Mouse (Mus musculus) heart, embryonic 11.5 days (tissue): ENCODE results near the gene Fkbp5. TPM values are rescaled to one million over a fixed set of nuclear protein-coding genes. Genes with fewer than 3 reads are reported as not detected.
A peak's percentile ranks its signal among the peaks of the same experiment; 100 is the strongest.
"Not testable (repeated sequence)": the region's sequence is repeated elsewhere in the genome, so short reads cannot be mapped to it uniquely, and the experiment has no call there.

ENCODE experiments used
- ATAC-seq: fragments of 200-750 bp; cut with Nextera tagmentation; replicated peaks from 2 replicates; pipeline ENCODE4 v1.8.0; 2017; ENCODE audit warnings: moderate library complexity; ENCODE audit not compliant: insufficient number of reproducible peaks, low FRiP score, low TSS enrichment
- H3K27ac ChIP-seq: fragments of 300-500 bp; sonication (generic); 2 replicates; pipeline ENCODE4 v1.5.1; 2014; ENCODE audit warnings: mild to moderate bottlenecking, low read depth, low read length
- H3K27me3 ChIP-seq: fragments of 300-500 bp; sonication (generic); 2 replicates; pipeline ENCODE4 v1.6.1; 2014; ENCODE audit warnings: mild to moderate bottlenecking, low read length, mixed read lengths; ENCODE audit not compliant: control insufficient read depth, insufficient read depth
- H3K36me3 ChIP-seq: fragments of 300-500 bp; sonication (generic); 2 replicates; pipeline ENCODE4 v1.6.1; 2014; ENCODE audit warnings: mild to moderate bottlenecking, low read length, moderate library complexity, mixed read lengths; ENCODE audit not compliant: control insufficient read depth, insufficient read depth
- H3K4me1 ChIP-seq: fragments of 300-500 bp; sonication (generic); 2 replicates; pipeline ENCODE4 v1.6.1; 2014; ENCODE audit warnings: low read length; ENCODE audit not compliant: control insufficient read depth, insufficient read depth
- H3K4me2 ChIP-seq: fragments of 300-500 bp; sonication (generic); 2 replicates; pipeline ENCODE4 v1.6.1; 2014; ENCODE audit warnings: mild to moderate bottlenecking, moderate library complexity
- H3K4me3 ChIP-seq: fragments of 300-500 bp; sonication (generic); 2 replicates; pipeline ENCODE4 v1.5.1; 2014; ENCODE audit warnings: low read depth, low read length
- H3K9ac ChIP-seq: fragments of 300-500 bp; sonication (generic); 2 replicates; pipeline ENCODE4 v1.6.1; 2014; ENCODE audit warnings: mild to moderate bottlenecking, low read depth, low read length, moderate library complexity
- H3K9me3 ChIP-seq: fragments of 300-500 bp; sonication (generic); replicated peaks from 2 replicates; pipeline ENCODE4 v1.6.1; 2016; ENCODE audit warnings: low read length; ENCODE audit not compliant: control insufficient read depth
- WGBS: fragments of 180-500 bp; shearing (Covaris S2); extraction: QIAGEN DNeasy Blood & Tissue Kit; methylation state at CpG from one replicate; pipeline ENCODE4 v1.1.7; 2014; ENCODE audit not compliant: insufficient replicate concordance; 5-methylcytosine and 5-hydroxymethylcytosine counted together
- polyA plus RNA-seq: library from polyadenylated mRNA; unstranded; fragments of >200 nt; fragmentation: Nextera tagmentation; extraction: Ambion mirVana; gene quantifications from 2 replicates; pipeline ENCODE4 v1.2.1, GENCODE M21; 2014

Fkbp5 gene
- polyA plus RNA-seq, 1 experiment from 2014 or later, result 5.8 TPM

GRCm38 (mm10) chr17:28369056-28369455 lies 148.3 kb downstream of the Fkbp5 start:
- no peaks in the 10 kb centered on the region for H3K9me3 ChIP-seq
- H3K27me3 ChIP-seq, result peaks cover 24% of the 10 kb centered on the region
- 59% methylated on average over 5 of the region's 5 CpGs for WGBS
- H3K4me3 ChIP-seq, result no peak overlapping the region
- no peak overlapping the region for H3K9ac ChIP-seq
- no peak overlapping the region for H3K27ac ChIP-seq
- no peaks in the 10 kb centered on the region for H3K36me3 ChIP-seq
- peaks cover 9% of the 10 kb centered on the region for H3K4me1 ChIP-seq
- ATAC-seq, result 0 out of 2 replicates have a peak, but pooled peaks have one; percentile 18
- no peak overlapping the region for H3K4me2 ChIP-seq

- Histone ChIP-seq H3K27me3 (peaks cover 25% of the 10 kb centered on the region), H3K9ac (no peak overlapping the region), H3K36me3 (no peaks in the 10 kb centered on the region), H3K4me3 (no peak overlapping the region), H3K4me2 (0 out of 2 replicates have a peak overlapping the region, but pooled peaks have one; percentile 10), H3K9me3 (no peaks in the 10 kb centered on the region), H3K4me1 (peaks cover 15% of the 10 kb centered on the region), H3K27ac (no peak overlapping the region)
- 5% methylated on average over 13 of the region's 13 CpGs for WGBS
- ATAC-seq, result no peak
Measured at GRCm38 (mm10) chr17:28368449-28368848, 148.9 kb downstream of the Fkbp5 start.

- no peaks in the 10 kb centered on the region for H3K36me3 ChIP-seq
- H3K4me2 ChIP-seq, result peak within 1 kb of the TSS; percentile 74
- 11% methylated on average over 8 of the region's 8 CpGs for WGBS
- peaks cover 19% of the 10 kb centered on the region for H3K4me1 ChIP-seq
- H3K9me3 ChIP-seq, result no peaks in the 10 kb centered on the region
- H3K27ac ChIP-seq, result no peak within 1 kb of the TSS
- 0 out of 2 replicates have a peak within 1 kb of the TSS, but pooled peaks have one; percentile 11 for H3K9ac ChIP-seq
- H3K27me3 ChIP-seq, result peaks cover 49% of the 10 kb centered on the region
- H3K4me3 ChIP-seq, result peak within 1 kb of the TSS; percentile 25
- no peak for ATAC-seq
Measured at GRCm38 (mm10) chr17:28365122-28365521, 152.2 kb downstream of the Fkbp5 start, which contains the start of gene Tulp1. Gene Tulp1 (minus strand): TSS chr17:28365222.

DNA sequence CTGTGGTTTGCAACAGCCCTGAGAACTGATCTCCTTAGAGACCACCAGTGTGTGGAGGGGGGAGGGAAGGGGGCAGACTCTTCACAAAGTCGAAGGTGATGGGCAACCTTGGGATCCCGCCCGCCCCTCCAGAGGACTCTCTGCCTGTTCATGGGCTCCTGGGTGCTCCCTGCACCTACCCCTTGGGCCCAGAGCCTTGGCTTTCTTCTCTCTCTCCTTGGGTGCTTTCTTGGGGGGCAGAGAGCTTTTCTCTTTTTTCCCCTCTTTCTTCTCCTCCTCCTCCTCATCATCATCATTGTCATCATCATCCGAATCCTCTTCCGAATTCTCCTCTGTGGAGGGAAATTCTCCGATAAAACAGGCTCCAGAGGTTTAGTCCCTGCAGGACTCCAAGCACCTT lies 153.8 kb downstream of the Fkbp5 start:
- no peaks in the 10 kb centered on the region for H3K9me3 ChIP-seq
- no peak overlapping the region for H3K27ac ChIP-seq
- H3K36me3 ChIP-seq, result no peaks in the 10 kb centered on the region
- peak overlapping the region; percentile 46 for H3K4me3 ChIP-seq
- H3K27me3 ChIP-seq, result peaks cover 63% of the 10 kb centered on the region
- ATAC-seq, result no peak
- peaks cover 19% of the 10 kb centered on the region for H3K4me1 ChIP-seq
- peak overlapping the region; percentile 74 for H3K4me2 ChIP-seq
- 8% methylated on average over 6 of the region's 6 CpGs for WGBS
- peak overlapping the region; percentile 66; the same call in 1 of the 2 replicates for H3K9ac ChIP-seq

GRCm38 (mm10) chr17:28362653-28363292 lies 154.6 kb downstream of the Fkbp5 start:
- no peak for ATAC-seq
- 2% methylated on average over 25 of the region's 25 CpGs for WGBS

GRCm38 (mm10) chr17:28361921-28362652 lies 155.2 kb downstream of the Fkbp5 start:
- Histone ChIP-seq H3K4me2 (peak overlapping the region; percentile 74), H3K9ac (peak overlapping the region; percentile 66), H3K36me3 (no peaks in the 10 kb centered on the region), H3K27me3 (peaks cover 70% of the 10 kb centered on the region), H3K4me1 (peaks cover 22% of the 10 kb centered on the region), H3K27ac (no peak overlapping the region), H3K4me3 (peak overlapping the region; percentile 46), H3K9me3 (no peaks in the 10 kb centered on the region)
- ATAC-seq, result no peak
- WGBS, result 30% methylated on average over 11 of the region's 11 CpGs

More at GRCm38 (mm10) chr17:28362653-28363292, 154.6 kb downstream of the Fkbp5 start:
- H3K36me3 ChIP-seq, result no peaks in the 10 kb centered on the region
- H3K27me3 ChIP-seq, result peaks cover 68% of the 10 kb centered on the region
- H3K4me3 ChIP-seq, result peak overlapping the region; percentile 46
- peak overlapping the region; percentile 74 for H3K4me2 ChIP-seq
- no peaks in the 10 kb centered on the region for H3K9me3 ChIP-seq
- H3K27ac ChIP-seq, result no peak overlapping the region
- peaks cover 22% of the 10 kb centered on the region for H3K4me1 ChIP-seq
- H3K9ac ChIP-seq, result peak overlapping the region; percentile 66

DNA sequence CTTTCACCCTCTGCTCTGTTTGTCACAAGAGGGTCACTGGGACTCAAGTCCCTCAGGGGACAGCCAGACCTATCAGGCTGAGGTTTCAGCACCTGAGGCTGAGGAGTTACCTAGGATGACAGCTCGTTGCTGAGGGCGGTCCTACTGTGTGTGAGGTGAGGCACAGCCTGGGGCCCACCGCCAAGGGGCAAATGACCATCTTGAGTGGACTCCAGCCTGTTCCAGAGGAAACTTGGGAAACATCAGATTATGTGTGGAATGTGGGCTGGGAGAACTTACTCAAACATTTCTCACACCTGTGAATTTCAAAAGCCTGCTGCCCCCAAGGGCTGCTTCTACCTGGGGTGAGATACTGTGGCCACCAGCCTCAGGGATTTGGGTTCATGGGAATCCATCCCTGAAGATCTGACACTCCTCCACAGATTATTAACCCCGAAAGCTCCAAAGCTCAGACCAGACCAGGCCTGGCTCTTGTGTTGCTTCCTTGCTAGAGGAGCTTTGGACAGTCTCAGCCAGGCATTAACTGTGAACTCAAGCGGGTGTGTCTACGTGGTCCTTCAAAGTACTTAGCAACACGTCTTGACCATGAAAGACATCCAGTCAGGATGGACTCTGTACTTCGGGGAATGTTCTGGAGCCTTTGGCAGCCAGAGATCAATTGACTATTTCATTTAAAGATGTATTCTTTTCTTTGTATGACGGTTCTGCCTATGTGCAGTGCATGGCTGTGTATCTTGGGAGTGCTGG lies 156.6 kb downstream of the Fkbp5 start:
- H3K4me1 ChIP-seq, result peaks cover 22% of the 10 kb centered on the region
- peaks cover 67% of the 10 kb centered on the region for H3K27me3 ChIP-seq
- WGBS, result 77% methylated on average over 9 of the region's 9 CpGs
- H3K4me3 ChIP-seq, result no peak overlapping the region
- H3K9me3 ChIP-seq, result no peaks in the 10 kb centered on the region
- H3K27ac ChIP-seq, result no peak overlapping the region
- H3K9ac ChIP-seq, result no peak overlapping the region
- ATAC-seq, result no peak
- H3K4me2 ChIP-seq, result no peak overlapping the region
- H3K36me3 ChIP-seq, result no peaks in the 10 kb centered on the region

- H3K4me2 ChIP-seq, H3K27ac ChIP-seq, H3K4me3 ChIP-seq, H3K4me1 ChIP-seq, H3K9ac ChIP-seq, H3K36me3 ChIP-seq, H3K9me3 ChIP-seq, ATAC-seq: not testable (repeated sequence)
- H3K27me3 ChIP-seq, result peaks cover 51% of the 10 kb centered on the region
- 9% methylated on average over 21 of the region's 24 CpGs for WGBS
Measured at GRCm38 (mm10) chr17:28358576-28359261, 158.6 kb downstream of the Fkbp5 start.
